Mouse (Mus musculus) cerebellum, adult 2 months (tissue): Measurements from ENCODE around the gene Imp3.

Experiments used
- CTCF ChIP-seq: fragments of 200-500 bp; IDR thresholded peaks from 2 replicates; pipeline ENCODE4 v1.5.1; 2011; ENCODE audit warnings: low read depth, mild to moderate bottlenecking, control low read depth, low read length, moderate library complexity, borderline replicate concordance; ENCODE audit not compliant: insufficient read depth
- POLR2A ChIP-seq: fragments of 200-500 bp; IDR thresholded peaks from 2 replicates; pipeline ENCODE4 v1.6.1; 2011; ENCODE audit warnings: low read length, control low read depth, borderline replicate concordance; ENCODE audit not compliant: insufficient read depth

DNA sequence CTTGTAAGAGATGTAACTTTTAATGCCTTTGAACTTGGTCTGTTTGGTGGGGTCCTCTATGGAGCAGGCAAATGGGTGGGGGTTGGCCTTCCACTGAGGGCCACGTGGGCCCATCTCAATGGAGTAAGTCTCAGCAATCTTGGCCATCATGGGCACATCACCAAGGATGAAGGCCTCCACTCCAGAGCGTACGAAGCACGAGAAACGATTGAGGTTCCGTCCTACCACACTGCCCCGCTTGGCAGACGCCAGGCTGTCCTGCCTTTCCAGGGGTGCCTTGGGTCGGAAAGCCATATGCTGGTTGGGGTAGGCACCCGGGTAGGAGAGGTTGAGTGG is 11.3 kb upstream of the Imp3 start:
- no peak for TF ChIP-seq CTCF
- TF ChIP-seq POLR2A, result no peak
